Mouse (Mus musculus): Measurements from ENCODE around the gene Ssr2. TPM values are rescaled to one million over a fixed set of nuclear protein-coding genes. Genes with fewer than 3 reads are reported as not detected.
"Not testable (repeated sequence)": the region's sequence is repeated elsewhere in the genome, so short reads cannot be mapped to it uniquely, and the experiment has no call there.

Ssr2 gene
- total RNA-seq, 1 experiment: 827 TPM

GRCm38 (mm10) chr3:88591950-88592731 lies 16.5 kb downstream of the Ssr2 start:
- Histone ChIP-seq H3K4me3 (ENCODE audit: insufficient read depth in 1 of 2, low read depth in 1 of 2, low read length in 2 of 2, poor library complexity in 1 of 2, severe bottlenecking in 1 of 2) (no peak overlapping the region), H3K9ac (ENCODE audit: insufficient read depth, low read depth, low read length, poor library complexity, severe bottlenecking) (no peak overlapping the region), H3K4me1 (ENCODE audit: control insufficient read depth in 2 of 2, insufficient read depth in 2 of 2, low read length in 2 of 2, poor library complexity in 1 of 2) (peaks cover 10 to 40% of the 10 kb centered on the region in 2 experiments; a peak in 3 of 4 replicates), H3K9me3 (ENCODE audit: control insufficient read depth, insufficient read depth, low read depth, low read length) (no peaks in the 10 kb centered on the region), H3K27ac (ENCODE audit: insufficient read depth, low read depth, low read length, poor library complexity, severe bottlenecking) (peak overlapping the region; percentile 5; the same call in 1 of the 2 replicates), H3K36me3 (ENCODE audit: control insufficient read depth, insufficient read depth, low read length, poor library complexity, severe bottlenecking) (peaks cover 16% of the 10 kb centered on the region)
- TF ChIP-seq ZC3H11A (IDR thresholded peaks at IDR 0.05; ENCODE audit: borderline replicate concordance, low read depth, low read length) (0 out of 2 replicates have a peak, but pooled peaks have one; percentile 32), CHD2 (IDR thresholded peaks at IDR 0.05; ENCODE audit: low read depth, low read length) (no peak)
- no peak for DNase-seq (ENCODE audit: low read depth, low spot score)
- in situ Hi-C loops (cut with MboI; ENCODE audit: low sequenced_read_pairs in 2 of 2, unreplicated experiment in 2 of 2): no loop called here

- no peak overlapping the region for H3K4me3 ChIP-seq (ENCODE audit: insufficient read depth in 1 of 2, low read depth in 1 of 2, low read length in 2 of 2, poor library complexity in 1 of 2, severe bottlenecking in 1 of 2)
- peaks cover 10 to 34% of the 10 kb centered on the region in 2 experiments; a peak in 3 of 4 replicates for H3K4me1 ChIP-seq (ENCODE audit: control insufficient read depth in 2 of 2, insufficient read depth in 2 of 2, low read length in 2 of 2, poor library complexity in 1 of 2)
- H3K9ac ChIP-seq (ENCODE audit: insufficient read depth, low read depth, low read length, poor library complexity, severe bottlenecking): no peak overlapping the region
- H3K36me3 ChIP-seq (ENCODE audit: control insufficient read depth, insufficient read depth, low read length, poor library complexity, severe bottlenecking): peaks cover 7% of the 10 kb centered on the region
- H3K9me3 ChIP-seq (ENCODE audit: control insufficient read depth, insufficient read depth, low read depth, low read length): no peaks in the 10 kb centered on the region
- no peak for DNase-seq (ENCODE audit: low read depth, low spot score)
- in situ Hi-C loops (cut with MboI; ENCODE audit: low sequenced_read_pairs in 2 of 2, unreplicated experiment in 2 of 2): no loop called here
- no peak for TF ChIP-seq ZNF384 (IDR thresholded peaks at IDR 0.05; ENCODE audit: low read depth, low read length)
- TF ChIP-seq HCFC1 (IDR thresholded peaks at IDR 0.05; ENCODE audit: borderline replicate concordance, insufficient read depth, low read length): no peak
- TF ChIP-seq MAFK (IDR thresholded peaks at IDR 0.05; ENCODE audit: insufficient read depth, low read depth, low read length): no peak
- TF ChIP-seq CHD2 (IDR thresholded peaks at IDR 0.05; ENCODE audit: low read depth, low read length): no peak
- no peak for TF ChIP-seq ZC3H11A (IDR thresholded peaks at IDR 0.05; ENCODE audit: borderline replicate concordance, low read depth, low read length)
- H3K27ac ChIP-seq (ENCODE audit: insufficient read depth, low read depth, low read length, poor library complexity, severe bottlenecking): no peak overlapping the region
These were observed 17.4 kb downstream of the Ssr2 start for GRCm38 (mm10) chr3:88592942-88593576.

GRCm38 (mm10) chr3:88593893-88594580 lies 18.4 kb downstream of the Ssr2 start:
- Histone ChIP-seq H3K4me3 (ENCODE audit: insufficient read depth in 1 of 2, low read depth in 1 of 2, low read length in 2 of 2, poor library complexity in 1 of 2, severe bottlenecking in 1 of 2) (no peak overlapping the region), H3K9ac (ENCODE audit: insufficient read depth, low read depth, low read length, poor library complexity, severe bottlenecking) (no peak overlapping the region), H3K36me3 (ENCODE audit: control insufficient read depth, insufficient read depth, low read length, poor library complexity, severe bottlenecking) (no peaks in the 10 kb centered on the region), H3K4me1 (ENCODE audit: control insufficient read depth in 2 of 2, insufficient read depth in 2 of 2, low read length in 2 of 2, poor library complexity in 1 of 2) (peaks cover 10 to 34% of the 10 kb centered on the region in 2 experiments; a peak in 3 of 4 replicates), H3K27ac (ENCODE audit: insufficient read depth, low read depth, low read length, poor library complexity, severe bottlenecking) (no peak overlapping the region), H3K9me3 (ENCODE audit: control insufficient read depth, insufficient read depth, low read depth, low read length) (no peaks in the 10 kb centered on the region)
- no peak for TF ChIP-seq ZNF384 (IDR thresholded peaks at IDR 0.05; ENCODE audit: low read depth, low read length)
- TF ChIP-seq HCFC1 (IDR thresholded peaks at IDR 0.05; ENCODE audit: borderline replicate concordance, insufficient read depth, low read length): no peak
- no peak for DNase-seq (ENCODE audit: low read depth, low spot score)
- in situ Hi-C loops (cut with MboI; ENCODE audit: low sequenced_read_pairs in 2 of 2, unreplicated experiment in 2 of 2): no loop called here

GRCm38 (mm10) chr3:88596547-88596946 lies 20.9 kb downstream of the Ssr2 start:
- H3K4me3 ChIP-seq (ENCODE audit: insufficient read depth in 1 of 2, low read depth in 1 of 2, low read length in 2 of 2, poor library complexity in 1 of 2, severe bottlenecking in 1 of 2); DNase-seq (ENCODE audit: low read depth, low spot score); in situ Hi-C loops (cut with MboI; ENCODE audit: low sequenced_read_pairs in 2 of 2, unreplicated experiment in 2 of 2); H3K9me3 ChIP-seq (ENCODE audit: control insufficient read depth, insufficient read depth, low read depth, low read length); H3K36me3 ChIP-seq (ENCODE audit: control insufficient read depth, insufficient read depth, low read length, poor library complexity, severe bottlenecking); H3K27ac ChIP-seq (ENCODE audit: insufficient read depth, low read depth, low read length, poor library complexity, severe bottlenecking); H3K9ac ChIP-seq (ENCODE audit: insufficient read depth, low read depth, low read length, poor library complexity, severe bottlenecking): not testable (repeated sequence)
- peaks cover 7 to 22% of the 10 kb centered on the region in 2 experiments; a peak in 3 of 4 replicates for H3K4me1 ChIP-seq (ENCODE audit: control insufficient read depth in 2 of 2, insufficient read depth in 2 of 2, low read length in 2 of 2, poor library complexity in 1 of 2)

Measured in ES-E14 (cell line).